In genomic region chr2:127363282-127363652, GRCm38 (mm10) we compare ENCODE assay signal across 9 mouse cellular contexts. TPM values are rescaled to one million over a fixed set of nuclear protein-coding genes. Genes with fewer than 3 reads are reported as not detected.
DNase-seq lines count a peak whose midpoint lies in the region; ATAC-seq lines count a peak whose summit lies in the region.
"Had no signal": no experiment of that assay in that cellular context is flagged by ENCODE, and none has a peak within 500 bp of the region (broad histone marks: within the 10 kb centered on the region; RNA-seq: fewer than 3 reads in every experiment).

No protein-coding gene starts in this region.

- H3K27ac ChIP-seq in heart, embryonic 10.5 days: peak overlapping the region; percentile 78
- H3K27ac ChIP-seq in hindbrain, embryonic 10.5 days: peak overlapping the region; percentile 30; the same call in 1 of the 2 replicates

- H3K4me3 ChIP-seq in heart, embryonic 10.5 days: peak overlapping the region; percentile 66
- H3K4me3 ChIP-seq in hindbrain, embryonic 10.5 days: peak overlapping the region; percentile 50

- H3K4me1 ChIP-seq in heart, embryonic 10.5 days: peaks cover 42% of the 10 kb centered on the region
- peaks cover 25% of the 10 kb centered on the region for H3K4me1 ChIP-seq in hindbrain, embryonic 10.5 days (replicated peaks)

- H3K9me3 ChIP-seq in heart, embryonic 10.5 days: no peaks in the 10 kb centered on the region
- no peaks in the 10 kb centered on the region for H3K9me3 ChIP-seq in hindbrain, embryonic 10.5 days

- under 1% methylated on average over 28 of the region's 28 CpGs for WGBS in heart, embryonic 10.5 days
- WGBS in hindbrain, embryonic 10.5 days: under 1% methylated on average over 28 of the region's 28 CpGs

- DNase-seq in heart, embryonic 10.5 days (ENCODE audit: low spot score): no peak
- no peak for DNase-seq in heart, postnatal 10 days
- no peak for DNase-seq in hindbrain, embryonic 10.5 days (ENCODE audit: low spot score)
- no peak for DNase-seq in thymus, adult 18-20 months
- DNase-seq in right cerebral cortex, postnatal 4 days: no peak
- DNase-seq in Muller cell, postnatal 12 days (ENCODE audit: inconsistent ontology term): no peak

- peaks cover 75% of the 10 kb centered on the region for H3K27me3 ChIP-seq in heart, embryonic 10.5 days (ENCODE audit: insufficient read depth, poor library complexity, severe bottlenecking)
- H3K27me3 ChIP-seq in hindbrain, embryonic 10.5 days (ENCODE audit: insufficient read depth, poor library complexity, severe bottlenecking): peaks cover 79% of the 10 kb centered on the region

- intact Hi-C loops in heart, postnatal 10 days (cut with DNase I): loop anchor here (1.0 to 5.0 kb wide), 3 partner anchors 67 to 194 kb away; no protein-coding TSS in a partner anchor

- peak; percentile 14 for ATAC-seq in CD4-positive, CD25-positive, alpha-beta regulatory T cell, adult 4 months
- 0 out of 2 replicates have a peak, but pooled peaks have one; percentile 3 for ATAC-seq in megakaryocyte-erythroid progenitor cell, adult 5-6 weeks (replicated peaks; ENCODE audit: low FRiP score, low TSS enrichment, poor library complexity, severe bottlenecking)

- no peaks in the 10 kb centered on the region for H3K36me3 ChIP-seq in heart, embryonic 10.5 days
- H3K36me3 ChIP-seq in hindbrain, embryonic 10.5 days: no peaks in the 10 kb centered on the region

RNA-seq across cellular contexts. Expression of gene Adra2b, which starts 0.3 kb away (rescaled TPM):
- polyA plus RNA-seq in heart, embryonic 10.5 days (2016; fragmentation: Nextera tagmentation; extraction: Ambion mirVana): 9.2 and 10.1 TPM in 2 replicates
- 1 to 10 TPM in 1 of 2 experiments, under 1 TPM in 1; 0.84 to 1.1 TPM for total RNA-seq in heart, postnatal 10 days (2021)
- polyA plus RNA-seq in CD4-positive, CD25-positive, alpha-beta regulatory T cell, adult 4 months (2017; shearing (Covaris generic)): not detected
- 2.3 and 3.0 TPM in 2 replicates for polyA plus RNA-seq in hindbrain, embryonic 10.5 days (2016; fragmentation: Nextera tagmentation; extraction: Ambion mirVana)
- not detected in 2 replicates for total RNA-seq in megakaryocyte-erythroid progenitor cell, adult 5-6 weeks (2014; fragmentation: Nextera tagmentation)
- total RNA-seq in megakaryocyte-erythroid progenitor cell, adult 5-6 weeks (2017): not detected in 2 replicates

RNA-seq across cellular contexts. Expression of gene Astl, which starts 24.8 kb away (rescaled TPM):
- polyA plus RNA-seq in heart, embryonic 10.5 days (2016; fragmentation: Nextera tagmentation; extraction: Ambion mirVana): 0.08 TPM in 1 of 2 replicates, not detected in the other
- total RNA-seq in heart, postnatal 10 days (2021): not detected
- polyA plus RNA-seq in CD4-positive, CD25-positive, alpha-beta regulatory T cell, adult 4 months (2017; shearing (Covaris generic)): under 1 TPM; 0.22 to 0.42 TPM
- not detected in 2 replicates for polyA plus RNA-seq in hindbrain, embryonic 10.5 days (2016; fragmentation: Nextera tagmentation; extraction: Ambion mirVana)
- total RNA-seq in megakaryocyte-erythroid progenitor cell, adult 5-6 weeks (2014; fragmentation: Nextera tagmentation): 0.40 TPM in 1 of 2 replicates, not detected in the other
- not detected in 2 replicates for total RNA-seq in megakaryocyte-erythroid progenitor cell, adult 5-6 weeks (2017)
- polyA plus RNA-seq: large intestine, adult 2 months had no signal

RNA-seq across cellular contexts. Expression of gene Dusp2, which starts 27.3 kb away (rescaled TPM):
- 14.1 and 15.7 TPM in 2 replicates for polyA plus RNA-seq in heart, embryonic 10.5 days (2016; fragmentation: Nextera tagmentation; extraction: Ambion mirVana)
- 1 to 10 TPM; 1.2 to 1.8 TPM for total RNA-seq in heart, postnatal 10 days (2021)
- 10 to 100 TPM; 20.1 to 45.4 TPM for polyA plus RNA-seq in CD4-positive, CD25-positive, alpha-beta regulatory T cell, adult 4 months (2017; shearing (Covaris generic))
- 5.2 and 5.7 TPM in 2 replicates for polyA plus RNA-seq in hindbrain, embryonic 10.5 days (2016; fragmentation: Nextera tagmentation; extraction: Ambion mirVana)
- 18.4 and 29.2 TPM in 2 replicates for total RNA-seq in megakaryocyte-erythroid progenitor cell, adult 5-6 weeks (2014; fragmentation: Nextera tagmentation)
- total RNA-seq in megakaryocyte-erythroid progenitor cell, adult 5-6 weeks (2017): 33.5 and 35.8 TPM in 2 replicates
